Mouse (Mus musculus) fat pad, adult 2 months (tissue): Measurements from ENCODE around the gene Soga1.
A peak's percentile ranks its signal among the peaks of the same experiment; 100 is the strongest.

Experiments
- DNase-seq: peaks from one replicate; pipeline ENCODE4 v3.0.0-alpha.2; 2011; ENCODE audit warnings: low read depth, low spot score; ENCODE audit errors: extremely low read depth

Gene Soga1

GRCm38 (mm10) chr2:156996576-156996975 lies 82.5 kb downstream of the Soga1 start:
- DNase-seq, result no peak

GRCm38 (mm10) chr2:156991470-156992319 lies 87.4 kb downstream of the Soga1 start, which contains the start of gene Ndrg3:
Gene Ndrg3, minus strand, starts transcription at chr2:156992056.
- peak; percentile 76 for DNase-seq

GRCm38 (mm10) chr2:156990727-156991431 lies 88.2 kb downstream of the Soga1 start:
- DNase-seq, result no peak

GRCm38 (mm10) chr2:156987316-156987715 lies 91.7 kb downstream of the Soga1 start:
- DNase-seq, result no peak

GRCm38 (mm10) chr2:156982864-156983263 lies 96.2 kb downstream of the Soga1 start:
- DNase-seq, result no peak

GRCm38 (mm10) chr2:156981291-156981690 lies 97.8 kb downstream of the Soga1 start:
- DNase-seq, result no peak

- no peak for DNase-seq
Measured at GRCm38 (mm10) chr2:156980059-156980458, 99.0 kb downstream of the Soga1 start.

GRCm38 (mm10) chr2:156976711-156977110 lies 102.3 kb downstream of the Soga1 start:
- DNase-seq, result no peak

- DNase-seq, result no peak
Measured at GRCm38 (mm10) chr2:156974967-156975366, 104.1 kb downstream of the Soga1 start.

GRCm38 (mm10) chr2:156973316-156974100 lies 105.5 kb downstream of the Soga1 start:
- DNase-seq, result no peak

- DNase-seq, result no peak
Measured at GRCm38 (mm10) chr2:156970253-156970652, 108.8 kb downstream of the Soga1 start.

GRCm38 (mm10) chr2:156968501-156968900 lies 110.6 kb downstream of the Soga1 start:
- no peak for DNase-seq

- DNase-seq, result no peak
Measured at GRCm38 (mm10) chr2:156967388-156967787, 111.7 kb downstream of the Soga1 start.
